Mouse (Mus musculus) layer of hippocampus, adult 9-11 months (tissue): Measurements from ENCODE around the gene Fam162b.

Source experiments
- DNase-seq: peaks from one replicate; pipeline ENCODE4 v3.0.0; 2022

The Fam162b gene

DNA sequence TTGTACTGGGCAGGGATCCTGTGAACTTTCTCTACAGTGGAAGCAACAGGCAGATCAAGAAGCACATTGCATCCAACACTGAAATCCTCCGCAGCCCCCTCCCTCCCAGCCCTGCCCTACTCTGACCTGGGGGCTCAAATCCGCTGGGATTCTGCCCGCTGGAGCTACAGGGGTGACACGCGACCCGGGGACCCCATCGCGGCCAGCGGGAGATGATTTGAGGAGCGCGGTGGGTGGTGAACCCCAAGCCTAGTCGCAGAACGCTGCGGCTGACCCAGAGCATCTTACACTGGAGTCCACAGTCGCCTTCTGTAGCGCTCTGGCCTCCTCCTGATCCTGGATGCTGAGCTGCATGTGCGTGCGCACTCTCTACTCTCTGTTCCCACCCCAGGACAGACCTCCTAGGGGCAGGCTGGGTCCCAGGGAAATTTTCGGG lies at the start of gene Fam162b:
Gene Fam162b (minus strand): TSS at position 379 of the 436 bp plus-strand sequence.
- DNase-seq: no peak

DNA sequence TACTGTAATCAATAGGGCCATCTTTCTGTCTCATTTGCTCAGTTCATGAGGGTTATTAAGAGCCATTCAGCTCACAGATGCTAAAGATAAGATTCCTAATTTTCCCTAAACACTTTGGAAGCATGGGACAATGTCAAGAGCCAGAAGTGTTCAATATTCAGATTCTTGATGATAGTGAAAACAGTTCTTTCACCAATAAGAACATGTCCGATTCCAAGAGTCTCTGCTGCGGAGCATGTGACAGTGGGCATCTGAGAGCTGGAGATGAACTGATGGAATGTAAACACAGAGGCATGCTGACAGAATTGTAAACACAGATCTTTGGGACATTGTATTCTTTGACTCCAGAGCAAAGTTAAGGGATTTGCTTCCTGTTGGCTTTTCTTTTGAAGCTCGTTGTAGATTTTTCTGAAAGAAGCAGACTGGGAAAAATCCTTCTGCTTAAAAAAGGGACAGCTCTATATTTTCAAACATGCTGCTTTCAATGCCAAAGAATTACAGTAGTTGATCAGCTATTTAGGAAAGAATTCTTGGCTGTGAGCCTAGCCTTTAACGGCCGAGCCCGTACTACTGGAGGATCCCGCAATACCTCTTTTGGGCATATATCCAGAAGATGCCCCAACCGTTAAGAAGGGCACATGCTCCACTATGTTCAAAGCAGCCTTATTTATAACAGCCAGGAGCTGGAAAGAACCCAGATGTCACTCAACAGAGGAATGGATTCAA lies 41.3 kb upstream of the Fam162b start, which contains the start of gene Gprc6a:
Gene Gprc6a (minus strand): TSS at position 51 of the 726 bp plus-strand sequence.
- DNase-seq: no peak

DNA sequence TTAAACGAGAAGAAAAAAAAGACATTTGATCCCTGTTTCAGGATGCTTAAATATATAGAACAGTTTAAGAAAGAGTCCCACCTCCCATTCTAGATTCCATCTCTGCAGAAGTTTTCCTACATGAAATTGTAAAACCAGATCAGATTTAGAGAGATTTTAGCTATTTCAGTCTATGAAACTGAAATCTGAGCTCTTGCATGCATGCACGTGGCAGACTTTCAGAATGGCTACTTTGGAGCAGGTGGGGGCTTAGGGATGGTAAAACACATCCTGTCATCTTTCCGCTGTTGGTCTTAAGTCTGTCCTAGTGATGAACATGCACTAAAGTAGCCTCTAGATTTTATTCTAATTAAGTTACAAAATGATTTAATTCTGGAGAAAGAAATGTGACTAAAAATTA lies 30.9 kb upstream of the Fam162b start:
- no peak for DNase-seq

DNA sequence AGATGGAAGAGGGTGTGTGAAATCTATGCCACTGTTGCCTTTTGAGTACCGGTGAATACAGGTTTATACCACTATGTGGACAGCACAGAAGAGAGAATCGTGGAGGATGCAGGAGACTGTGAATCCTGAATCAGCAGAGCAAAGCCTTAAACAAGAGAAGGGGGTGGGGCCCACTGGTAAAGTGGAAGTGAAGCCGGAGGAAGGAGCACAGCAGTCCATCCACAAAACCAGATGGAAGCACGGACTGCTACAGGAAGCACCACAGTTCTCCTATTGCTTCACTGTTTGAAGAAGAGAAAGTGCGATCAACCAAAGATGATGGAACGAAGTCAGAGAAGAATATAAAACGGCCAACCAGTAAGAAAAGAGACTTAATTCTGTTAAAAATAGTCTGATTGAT lies 29.8 kb upstream of the Fam162b start:
- no peak for DNase-seq

DNA sequence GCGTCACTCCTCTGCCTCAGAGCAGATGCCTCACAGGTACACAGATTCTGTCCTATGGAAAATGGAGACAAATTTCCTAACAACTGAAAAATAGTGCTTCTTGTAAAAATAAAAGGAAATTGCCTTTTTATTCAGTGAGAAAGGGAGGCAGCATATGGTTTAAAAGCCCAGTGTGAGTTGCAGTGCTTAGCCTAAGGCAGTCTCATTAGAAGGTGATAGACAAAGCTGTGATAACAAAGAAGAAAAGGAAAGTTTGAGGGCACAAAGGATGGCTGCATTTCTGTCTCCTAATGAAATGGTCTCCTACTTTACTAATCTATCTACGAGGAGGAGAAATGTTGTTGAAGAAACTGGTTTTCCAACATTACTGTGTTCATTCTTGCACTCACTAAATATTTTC lies 28.2 kb upstream of the Fam162b start:
- no peak for DNase-seq

DNA sequence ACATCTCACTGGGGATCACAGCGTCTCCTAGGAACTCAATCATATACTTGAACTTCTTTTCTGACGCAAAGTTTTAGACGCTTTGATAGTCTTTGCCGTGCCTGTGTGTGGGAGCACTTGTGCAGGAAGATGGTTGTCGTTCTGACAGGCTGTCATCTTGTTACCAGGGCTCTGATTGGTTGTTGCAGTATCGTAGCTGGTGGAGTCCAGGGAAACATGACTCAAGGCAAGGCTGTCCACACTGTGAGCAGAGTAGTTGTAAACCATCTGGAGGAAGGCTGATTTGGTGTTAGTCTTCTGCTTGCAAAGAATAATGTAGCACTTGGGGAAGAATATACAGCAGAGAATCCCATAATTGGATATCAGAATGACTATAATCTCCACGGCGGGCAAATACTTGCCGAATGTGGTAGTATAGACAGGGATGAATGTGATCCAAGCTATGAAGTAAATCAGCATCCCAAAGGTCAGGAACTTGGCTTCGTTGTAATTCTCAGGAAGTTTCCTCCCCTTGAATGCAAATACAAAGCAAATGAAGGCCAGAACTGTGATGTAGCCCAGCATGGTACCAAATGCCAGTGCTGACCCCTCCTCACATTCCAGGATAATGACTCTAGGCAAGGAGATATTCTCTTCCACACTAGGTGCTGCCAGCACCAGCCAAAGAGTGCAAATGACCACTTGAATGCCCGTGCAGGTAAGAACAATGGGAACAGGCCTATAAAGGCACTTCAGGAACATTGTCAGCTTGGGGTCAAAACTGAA lies 24.7 kb upstream of the Fam162b start:
- no peak for DNase-seq

DNA sequence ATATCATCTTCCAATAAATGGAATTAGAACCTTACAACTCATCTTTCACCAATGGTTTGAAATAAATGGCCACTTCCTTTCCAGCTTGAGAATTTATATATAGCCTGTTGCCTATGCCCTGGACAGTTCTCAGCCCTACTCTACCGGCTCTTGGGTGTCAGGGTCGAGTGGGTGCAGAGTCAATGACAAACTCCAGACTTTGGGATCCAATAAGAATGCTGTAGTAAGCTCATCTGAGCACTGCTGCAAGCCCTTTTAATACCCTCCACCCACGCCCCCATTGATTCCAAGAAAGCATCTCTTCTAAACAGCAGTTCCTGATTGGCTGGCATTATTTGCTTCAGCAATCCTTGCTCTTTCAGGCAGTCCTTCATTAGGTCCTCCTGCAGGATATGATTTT lies 23.1 kb upstream of the Fam162b start:
- no peak for DNase-seq

DNA sequence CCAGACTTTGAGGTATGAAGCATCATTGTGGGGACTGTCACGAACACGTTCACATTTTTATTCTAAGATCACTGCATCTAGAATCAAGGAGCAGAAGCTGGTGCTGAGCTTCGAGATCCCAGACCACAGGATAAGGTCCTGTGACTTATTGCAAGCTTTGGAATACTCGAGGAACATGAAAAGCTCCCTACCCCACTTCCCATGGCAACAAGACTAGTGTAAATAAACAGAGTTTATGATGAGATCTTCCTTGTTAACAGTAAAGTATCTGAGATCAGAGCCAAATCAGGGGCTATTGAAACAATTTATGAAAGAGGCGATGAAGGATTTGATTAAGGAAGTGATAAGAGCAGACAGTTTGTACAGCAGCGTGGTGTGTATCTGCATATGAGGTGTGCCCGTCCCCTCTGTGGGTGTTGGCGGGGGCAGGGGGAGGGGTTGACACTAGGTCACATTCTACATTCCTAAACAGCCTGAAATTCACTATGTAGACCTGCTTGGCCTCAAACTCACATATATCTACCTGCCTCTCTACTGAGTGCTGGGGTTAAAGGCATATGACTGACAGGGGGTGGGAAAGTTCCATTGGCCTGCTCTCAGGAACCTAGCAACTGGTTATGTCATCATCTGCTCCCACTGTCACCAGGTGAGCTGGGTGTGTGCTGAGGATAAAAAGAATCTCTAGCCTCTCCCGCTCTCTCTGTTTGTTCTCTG lies 21.8 kb upstream of the Fam162b start:
- no peak for DNase-seq

DNA sequence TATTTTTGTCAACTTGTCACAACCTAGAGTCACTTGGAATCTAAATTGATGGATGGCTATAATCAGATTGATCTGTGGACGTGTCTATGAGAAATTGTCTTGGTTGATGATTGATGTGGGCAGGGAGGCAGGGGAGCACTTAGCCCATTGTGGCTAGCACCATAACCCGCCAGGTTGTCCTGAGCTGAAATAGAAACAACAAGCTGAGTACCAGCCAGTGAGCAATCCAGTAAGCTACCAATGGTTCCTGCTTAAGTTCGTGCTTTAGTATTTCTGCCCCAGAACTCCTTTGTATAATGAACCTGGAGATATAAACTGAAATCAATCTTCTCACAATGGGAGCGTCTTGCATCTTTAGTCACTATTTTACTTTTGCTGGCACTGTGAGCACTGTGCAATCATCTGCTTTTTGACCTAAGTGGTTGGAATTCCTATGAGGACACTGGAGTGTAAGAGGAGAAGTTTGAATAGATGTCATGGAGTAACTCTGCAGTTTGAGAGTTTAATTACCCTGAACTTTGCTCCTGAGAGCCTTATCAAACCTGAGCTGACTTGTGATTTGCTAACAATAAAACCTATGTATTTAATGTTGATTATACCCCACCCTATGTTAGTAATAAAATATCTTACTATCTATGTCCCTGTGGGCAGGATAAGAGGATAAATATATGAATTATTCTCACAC lies 19.6 kb upstream of the Fam162b start:
- DNase-seq: no peak

DNA sequence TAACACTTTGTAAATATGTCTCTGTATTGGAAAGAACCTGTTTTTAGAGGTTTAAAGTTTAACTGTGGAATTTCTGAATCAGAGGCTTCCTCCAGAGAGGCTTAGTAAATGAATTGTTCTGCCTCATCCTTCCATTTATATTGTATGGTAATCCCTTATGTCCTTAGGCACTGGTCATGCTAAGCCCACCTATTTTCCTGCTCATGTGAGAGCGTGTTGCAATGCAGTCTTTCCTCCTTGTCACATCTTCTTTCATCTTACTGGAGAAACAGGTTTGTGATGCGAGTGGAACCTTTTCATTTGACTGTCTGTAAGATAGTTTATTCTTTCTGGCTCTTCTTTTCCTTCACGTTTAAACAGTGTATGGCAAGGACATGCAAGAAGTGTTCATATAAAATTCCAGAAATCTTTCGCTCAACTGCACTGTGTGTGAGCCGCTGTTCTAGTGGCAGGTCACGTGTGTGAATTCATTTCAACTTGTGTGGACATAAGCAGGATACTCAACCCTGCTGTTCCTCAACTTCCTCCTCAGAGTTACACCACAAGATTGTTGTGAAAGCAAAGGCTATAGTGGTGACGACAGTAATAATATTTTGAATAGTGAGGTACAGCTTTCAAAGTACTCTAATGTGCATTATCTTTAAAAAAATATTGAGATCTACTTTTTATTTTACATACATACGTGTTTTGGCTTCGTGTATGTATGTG lies 6.8 kb upstream of the Fam162b start:
- DNase-seq: no peak

DNA sequence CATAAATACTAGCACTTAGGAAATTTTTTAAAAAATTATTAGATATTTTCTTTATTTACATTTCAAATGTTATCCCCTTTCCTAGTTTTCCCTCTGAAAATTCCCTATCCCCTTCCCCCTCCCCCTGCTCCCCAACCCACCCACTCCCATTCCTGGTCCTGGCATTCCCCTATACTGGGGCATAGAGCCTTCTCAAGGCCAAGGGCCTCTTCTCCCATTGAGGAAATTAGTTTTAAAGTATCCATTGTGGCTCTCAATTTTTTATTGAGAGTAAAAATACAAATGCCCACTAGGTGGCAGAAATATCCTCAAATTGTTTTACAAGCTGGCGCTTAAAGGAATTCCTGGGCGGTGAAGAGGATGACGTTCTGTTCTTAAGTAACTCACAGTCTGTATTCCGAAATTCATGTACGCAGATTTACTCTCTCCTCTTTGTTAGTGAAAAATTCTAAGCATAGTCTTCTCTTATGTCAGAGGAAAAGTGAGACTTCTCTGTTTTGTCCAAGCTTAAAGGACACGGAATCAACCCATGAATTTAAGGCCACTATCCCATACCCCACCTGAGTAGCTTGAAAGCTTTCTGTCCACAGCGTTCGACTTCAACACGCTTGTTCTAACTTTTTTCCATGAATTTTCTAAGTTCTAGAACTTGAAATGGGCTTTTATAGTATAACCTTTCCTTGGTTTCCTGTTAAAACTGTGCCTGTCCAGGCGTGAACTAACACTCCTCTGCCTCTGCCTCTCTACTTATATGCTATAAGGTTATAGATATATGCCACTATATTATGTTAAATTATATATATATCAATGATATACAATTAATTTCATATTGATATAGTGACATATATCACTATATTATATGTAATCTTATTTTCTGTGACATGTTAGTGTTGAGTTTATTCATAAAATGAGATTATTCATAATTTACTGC lies 4.9 kb upstream of the Fam162b start:
- DNase-seq: no peak

DNA sequence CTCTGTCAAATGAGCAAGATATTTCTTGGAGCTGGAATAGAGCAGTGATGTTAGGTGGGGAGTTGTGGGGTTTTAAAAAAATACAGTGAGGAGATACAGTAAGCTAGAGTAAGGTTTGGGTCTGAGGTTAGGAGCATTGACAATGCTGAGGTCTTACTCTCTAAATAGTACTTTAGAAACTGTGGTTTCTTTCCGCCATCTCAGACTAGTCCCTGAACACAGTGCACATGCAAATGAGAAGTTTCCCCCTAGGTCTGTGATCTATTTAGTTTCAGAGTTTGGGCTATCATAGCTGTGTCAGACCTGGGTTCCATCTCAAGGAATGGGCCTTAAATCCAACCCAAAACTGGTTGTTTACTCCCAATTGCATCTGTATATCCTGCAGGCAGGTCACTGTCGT lies 1.3 kb upstream of the Fam162b start:
- no peak for DNase-seq

DNA sequence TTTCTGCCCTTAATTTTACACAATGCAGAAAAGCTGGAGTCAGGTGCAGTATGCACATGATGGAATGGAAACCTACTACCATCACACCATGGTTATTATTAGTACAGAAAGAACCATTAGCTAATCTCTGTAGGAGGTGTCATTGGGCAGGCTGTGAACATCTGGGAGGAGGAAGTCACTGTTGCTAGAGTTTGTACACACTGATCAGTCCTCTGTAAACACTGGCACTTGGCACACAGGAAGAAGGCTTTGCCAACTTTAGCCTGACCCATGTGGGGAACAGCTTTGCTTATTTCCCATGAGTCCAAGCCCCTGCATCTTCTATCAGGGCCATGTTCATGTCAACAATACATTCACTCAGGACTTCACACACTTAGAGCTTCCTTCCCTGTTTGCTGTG lies 5.4 kb downstream of the Fam162b start:
- peak; percentile 5 for DNase-seq

DNA sequence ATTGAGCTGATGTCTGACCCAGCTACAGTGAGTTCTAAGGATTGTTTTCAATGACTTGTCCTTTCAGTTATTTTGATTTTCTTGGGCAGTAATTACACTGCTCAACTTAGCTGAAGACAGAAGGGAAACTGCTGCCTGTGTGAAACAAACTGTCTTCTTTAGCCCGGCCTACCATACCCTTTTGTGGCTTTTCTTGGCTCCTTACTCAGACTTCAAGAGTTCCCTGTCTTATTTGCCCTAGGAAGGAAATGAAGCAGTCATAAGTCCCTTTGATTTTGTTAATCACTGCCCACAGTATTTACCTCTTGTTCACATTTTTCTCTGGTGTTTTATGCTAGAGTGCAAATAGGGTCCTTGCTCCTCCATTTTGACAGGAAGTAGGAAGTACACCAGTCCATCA lies 5.9 kb downstream of the Fam162b start:
- DNase-seq: no peak

DNA sequence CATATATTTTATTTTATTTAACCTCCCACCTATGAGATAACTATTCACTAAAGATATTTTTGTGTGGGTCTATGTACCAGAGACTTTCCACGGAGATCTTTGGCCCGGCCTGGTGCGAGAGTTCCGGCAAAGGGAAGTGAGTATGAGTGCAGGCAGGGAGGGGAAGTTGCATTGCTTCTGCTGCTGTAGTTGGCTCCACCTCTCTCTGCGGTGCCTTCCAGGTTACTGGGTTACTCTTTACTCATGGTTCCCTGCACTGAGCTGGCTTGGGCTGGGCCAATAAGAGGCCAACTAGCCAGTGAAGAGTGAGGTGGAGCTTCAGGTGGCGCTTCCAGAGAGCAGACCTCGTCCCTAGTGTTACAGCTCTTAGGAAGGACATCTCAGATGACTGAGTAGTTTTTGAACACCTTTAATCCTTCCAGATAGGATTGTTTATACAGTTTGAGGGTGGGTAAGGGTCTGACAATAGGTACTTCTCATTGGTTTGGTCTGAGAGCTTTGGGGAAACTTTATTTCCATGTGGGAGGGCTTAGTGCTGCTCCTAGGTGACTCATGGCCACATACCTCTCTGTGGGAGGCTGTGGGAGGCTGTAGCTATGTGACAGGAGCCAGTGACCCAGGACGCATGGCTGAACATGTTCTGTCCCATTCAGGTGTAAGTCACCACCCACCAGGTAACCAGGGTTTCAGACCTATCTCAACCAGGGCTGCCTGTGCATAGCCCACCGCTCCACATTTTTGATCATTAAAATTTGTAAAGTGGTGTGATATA lies 18.9 kb downstream of the Fam162b start:
- DNase-seq: no peak

DNA sequence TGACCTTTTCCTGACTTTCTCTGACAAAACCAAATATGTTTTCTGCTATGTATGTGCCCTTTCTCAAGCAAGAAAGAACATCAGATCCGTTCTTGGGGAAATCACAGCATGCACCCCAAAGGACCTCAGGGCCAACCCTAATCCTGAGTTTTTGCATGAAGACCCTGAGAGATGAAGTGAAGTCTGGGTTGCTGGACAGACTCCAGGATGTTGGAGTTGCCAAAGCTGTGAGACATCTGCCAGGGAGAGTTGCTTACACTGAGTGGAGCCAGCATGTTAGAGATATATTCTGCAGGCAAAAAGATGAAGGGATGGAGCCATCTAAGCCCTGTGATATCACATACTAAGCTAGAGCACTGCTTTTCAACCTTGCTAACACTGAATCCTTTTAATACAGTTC lies 34.3 kb downstream of the Fam162b start:
- DNase-seq: no peak

DNA sequence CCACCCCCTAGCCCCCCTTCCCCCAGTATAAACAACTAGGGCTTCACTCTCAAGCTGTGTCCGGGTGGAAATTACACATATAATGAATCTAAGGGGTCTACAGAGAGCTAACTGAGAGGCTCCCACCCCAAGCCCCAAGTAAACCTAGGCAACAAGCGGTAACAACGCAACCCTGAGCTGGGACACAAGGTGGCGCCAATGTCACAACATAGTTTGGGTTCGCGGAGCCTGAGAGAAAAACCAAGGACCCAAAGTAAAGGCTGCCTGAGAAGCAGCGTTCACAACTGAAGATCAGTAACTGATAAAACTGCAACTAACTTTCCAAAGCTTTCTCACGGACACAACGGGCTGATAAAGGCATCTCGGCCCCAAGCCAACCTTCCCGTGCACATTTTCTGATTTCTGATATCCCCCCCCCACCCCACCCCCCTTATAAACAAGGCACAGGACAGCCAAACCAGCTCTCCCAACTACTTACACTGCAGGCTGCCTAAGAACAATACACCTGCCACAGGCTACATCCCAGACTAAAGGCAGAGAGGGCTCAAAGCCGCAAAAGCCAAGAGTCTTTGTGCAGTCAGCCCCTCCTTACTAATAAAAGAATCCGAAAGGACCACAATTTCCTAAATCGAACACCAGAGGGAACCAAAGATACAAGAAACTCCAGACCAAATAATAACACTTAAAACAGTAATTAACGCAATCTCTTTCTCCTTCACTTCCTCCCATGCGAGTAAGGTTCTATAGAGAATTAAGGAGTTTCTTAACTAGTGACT lies 36.8 kb downstream of the Fam162b start:
- peak; percentile 52 for DNase-seq
